Mouse (Mus musculus): Measurements from ENCODE around the gene Fbxo34. TPM values are rescaled to one million over a fixed set of nuclear protein-coding genes. Genes with fewer than 3 reads are reported as not detected.

The Fbxo34 gene
- polyA plus RNA-seq, 1 experiment from 2014 or later, result 21.4 TPM

Other genes with a start within 250 kb of the Fbxo34 start
- 36.5 and 39.0 TPM in 2 replicates for gene Wdhd1, start 173.6 kb upstream of the Fbxo34 start, polyA plus RNA-seq (2014; fragmentation: Nextera tagmentation; extraction: Ambion mirVana)
- gene Socs4, start 173.5 kb upstream of the Fbxo34 start, polyA plus RNA-seq (2014; fragmentation: Nextera tagmentation; extraction: Ambion mirVana), result 5.3 and 6.0 TPM in 2 replicates
- 81.6 and 84.3 TPM in 2 replicates for gene Mapk1ip1l, start 152.2 kb upstream of the Fbxo34 start, polyA plus RNA-seq (2014; fragmentation: Nextera tagmentation; extraction: Ambion mirVana)
- gene Lgals3, start 82.7 kb upstream of the Fbxo34 start, polyA plus RNA-seq (2014; fragmentation: Nextera tagmentation; extraction: Ambion mirVana), result 15.9 and 16.6 TPM in 2 replicates
- gene Dlgap5, start 32.0 kb upstream of the Fbxo34 start, polyA plus RNA-seq (2014; fragmentation: Nextera tagmentation; extraction: Ambion mirVana), result 46.1 and 49.5 TPM in 2 replicates
- 14.3 and 15.2 TPM in 2 replicates for gene Atg14, start 120.2 kb downstream of the Fbxo34 start, polyA plus RNA-seq (2014; fragmentation: Nextera tagmentation; extraction: Ambion mirVana)
- 93.2 and 94.3 TPM in 2 replicates for gene Ktn1, start 198.0 kb downstream of the Fbxo34 start, polyA plus RNA-seq (2014; fragmentation: Nextera tagmentation; extraction: Ambion mirVana)

Data from stomach, embryonic 14.5 days (tissue).